ENCODE assay signal across 17 mouse cellular contexts in the genomic region with DNA sequence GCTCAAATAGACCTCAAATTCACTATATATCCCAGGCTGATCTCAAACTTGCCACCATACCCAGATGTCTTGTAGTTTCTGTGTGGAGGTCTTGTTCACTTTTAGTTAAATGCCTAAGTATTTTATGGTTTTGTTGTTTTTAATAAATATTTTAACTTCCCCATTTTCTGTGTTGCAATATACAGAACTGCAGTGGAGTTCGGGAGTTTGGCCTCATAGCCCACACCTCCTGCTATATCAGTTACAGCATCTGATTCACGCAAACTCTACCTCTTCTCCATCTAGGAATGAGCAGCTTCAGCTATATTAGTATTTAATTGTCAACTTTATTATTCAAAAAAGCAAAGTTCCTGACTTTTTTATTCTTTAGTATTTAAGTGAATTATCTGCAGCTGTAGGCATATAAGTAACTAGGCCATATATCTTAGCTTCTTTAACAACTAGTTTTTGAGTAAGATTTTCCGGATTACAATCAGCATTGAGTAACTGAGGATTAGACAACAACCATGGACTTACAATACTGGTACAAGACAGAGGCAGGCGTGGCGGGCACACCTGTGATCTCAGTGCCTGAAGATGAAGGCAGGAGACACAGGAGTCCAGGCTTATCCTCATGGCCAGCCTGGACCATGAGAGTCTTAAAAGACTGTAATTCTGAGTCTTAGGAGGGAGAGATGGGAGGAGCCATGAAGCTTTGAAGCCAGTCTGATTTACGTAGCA.
"Had no signal": no experiment of that assay in that cellular context is flagged by ENCODE, and none has a peak within 500 bp of the region (broad histone marks: within the 10 kb centered on the region; RNA-seq: fewer than 3 reads in every experiment).

No protein-coding gene starts in this region.

- ATAC-seq: intestine, postnatal 0 days; lung, postnatal 0 days; midbrain, embryonic 16.5 days had no signal

- H3K4me2 ChIP-seq: liver, embryonic 11.5 days; liver, embryonic 15.5 days; midbrain, embryonic 12.5 days; neural tube, embryonic 13.5 days had no signal

- H3K4me1 ChIP-seq: limb, embryonic 10.5 days; liver, embryonic 15.5 days; midbrain, embryonic 12.5 days; neural tube, embryonic 13.5 days had no signal

- H3K9me3 ChIP-seq: limb, embryonic 10.5 days; liver, embryonic 15.5 days; midbrain, embryonic 12.5 days; neural tube, embryonic 13.5 days had no signal

- H3K27me3 ChIP-seq: liver, embryonic 15.5 days; midbrain, embryonic 12.5 days; neural tube, embryonic 13.5 days had no signal

- H3K4me3 ChIP-seq: layer of hippocampus, adult 2 months; left cerebral cortex, adult 2 months; limb, embryonic 10.5 days; liver, embryonic 15.5 days; midbrain, embryonic 12.5 days; neural tube, embryonic 13.5 days had no signal

- DNase-seq: kidney, adult 9 months; kidney, postnatal 10 days; lung, adult 2 months; lung, postnatal 36 days; right cerebral cortex, adult 18-20 months; thymus, adult 18-20 months; thymus, postnatal 25 days had no signal

- H3K9ac ChIP-seq: liver, embryonic 15.5 days; midbrain, embryonic 12.5 days; neural tube, embryonic 13.5 days had no signal

- H3K27ac ChIP-seq: layer of hippocampus, adult 2 months; left cerebral cortex, adult 2 months; limb, embryonic 10.5 days; liver, embryonic 15.5 days; midbrain, embryonic 12.5 days; neural tube, embryonic 13.5 days had no signal
